Mouse (Mus musculus) thymus, adult 2 months (tissue): ENCODE results near the gene Gpc6.

Source experiments
- CTCF ChIP-seq: fragments of 200-500 bp; IDR thresholded peaks from 2 replicates; pipeline ENCODE4 v1.5.1; 2012; ENCODE audit warnings: mild to moderate bottlenecking, control low read depth, low read length, moderate library complexity, borderline replicate concordance; ENCODE audit not compliant: control insufficient read depth, poor library complexity, insufficient read depth; ENCODE audit errors: extremely low read depth
- POLR2A ChIP-seq: fragments of 200-500 bp; IDR thresholded peaks from 2 replicates; pipeline ENCODE4 v1.6.1; 2012; ENCODE audit warnings: mild to moderate bottlenecking, low read length, control low read depth, moderate library complexity; ENCODE audit not compliant: control insufficient read depth, poor library complexity, insufficient read depth; ENCODE audit errors: extremely low read depth

GRCm38 (mm10) chr14:117013554-117014117 lies 88.5 kb downstream of the Gpc6 start:
- TF ChIP-seq POLR2A = no peak
- no peak for TF ChIP-seq CTCF
